ENCODE assay signal across 9 mouse cellular contexts in genomic region chr15:86182646-86183045, GRCm38 (mm10). TPM values are rescaled to one million over a fixed set of nuclear protein-coding genes. Genes with fewer than 3 reads are reported as not detected.
DNase-seq lines count a peak whose midpoint lies in the region; ATAC-seq and TF ChIP-seq lines count a peak whose summit lies in the region.
"Had no signal": no experiment of that assay in that cellular context is flagged by ENCODE, and none has a peak within 500 bp of the region (broad histone marks: within the 10 kb centered on the region; RNA-seq: fewer than 3 reads in every experiment).

No protein-coding gene starts in this region.

- TF ChIP-seq CTCF in small intestine, adult 2 months (IDR thresholded peaks at IDR 0.05; ENCODE audit: extremely low read depth, insufficient read length, insufficient replicate concordance, low read depth, low read length): no peak

- no peak overlapping the region for H3K9ac ChIP-seq in limb, embryonic 12.5 days (replicated peaks)
- H3K9ac ChIP-seq: embryonic facial prominence, embryonic 13.5 days; midbrain, embryonic 12.5 days had no signal

- ATAC-seq in limb, embryonic 12.5 days (ENCODE audit: insufficient number of reproducible peaks, insufficient read depth, low FRiP score, low TSS enrichment, low read depth): no peak

- no peak overlapping the region for H3K4me3 ChIP-seq in limb, embryonic 12.5 days (replicated peaks)
- H3K4me3 ChIP-seq in limb, embryonic 10.5 days: no peak overlapping the region
- peak overlapping the region; percentile 17 for H3K4me3 ChIP-seq in small intestine, adult 2 months (ENCODE audit: low read depth, low read length)
- H3K4me3 ChIP-seq: embryonic facial prominence, embryonic 13.5 days; midbrain, embryonic 12.5 days had no signal

- peak overlapping the region; percentile 9; the same call in 1 of the 2 replicates for H3K27ac ChIP-seq in limb, embryonic 12.5 days
- no peak overlapping the region for H3K27ac ChIP-seq in limb, embryonic 10.5 days
- peak overlapping the region; percentile 93 for H3K27ac ChIP-seq in small intestine, adult 2 months (ENCODE audit: insufficient read depth, low read depth, low read length)
- H3K27ac ChIP-seq: embryonic facial prominence, embryonic 13.5 days had no signal

- H3K4me2 ChIP-seq in limb, embryonic 12.5 days: no peak overlapping the region
- H3K4me2 ChIP-seq: embryonic facial prominence, embryonic 13.5 days; midbrain, embryonic 12.5 days had no signal

- TF ChIP-seq POLR2A in small intestine, adult 2 months (IDR thresholded peaks at IDR 0.05; ENCODE audit: low read depth, low read length): no peak

- no peaks in the 10 kb centered on the region for H3K9me3 ChIP-seq in limb, embryonic 12.5 days
- H3K9me3 ChIP-seq in limb, embryonic 10.5 days (replicated peaks): no peaks in the 10 kb centered on the region
- H3K9me3 ChIP-seq: embryonic facial prominence, embryonic 13.5 days; midbrain, embryonic 12.5 days had no signal

- 58% methylated on average over 13 of the region's 13 CpGs for WGBS in limb, embryonic 12.5 days
- 71% methylated on average over 13 of the region's 13 CpGs for WGBS in limb, embryonic 10.5 days
- 7% methylated on average over 13 of the region's 13 CpGs for WGBS in small intestine, adult 2 months

- intact Hi-C loops in heart, postnatal 25 days (cut with DNase I): loop anchor here (2.0 to 5.0 kb wide), 2 partner anchors 22 to 40 kb away; no protein-coding TSS in a partner anchor

- no peaks in the 10 kb centered on the region for H3K36me3 ChIP-seq in limb, embryonic 12.5 days
- no peaks in the 10 kb centered on the region for H3K36me3 ChIP-seq in limb, embryonic 10.5 days
- no peaks in the 10 kb centered on the region for H3K36me3 ChIP-seq in small intestine, adult 2 months (ENCODE audit: control insufficient read depth, insufficient read depth, low read length)
- H3K36me3 ChIP-seq: embryonic facial prominence, embryonic 13.5 days; midbrain, embryonic 12.5 days had no signal

- peaks cover 29% of the 10 kb centered on the region for H3K4me1 ChIP-seq in limb, embryonic 12.5 days (replicated peaks)
- peaks cover 41% of the 10 kb centered on the region for H3K4me1 ChIP-seq in limb, embryonic 10.5 days
- peaks cover 47% of the 10 kb centered on the region for H3K4me1 ChIP-seq in small intestine, adult 2 months (ENCODE audit: control insufficient read depth, insufficient read depth, insufficient read length, low read length)

- no peak for DNase-seq in limb, embryonic 10.5 days (ENCODE audit: low spot score)
- peak; percentile 40 to 41 for DNase-seq in cerebellum, postnatal 14 days
- DNase-seq in heart, postnatal 25 days (ENCODE audit: low spot score): peak; percentile 66
- peak; percentile 75 to 77 for DNase-seq in lung, adult 18-20 months
- no peak for DNase-seq in frontal cortex, postnatal 25 days (ENCODE audit: low spot score in 2 of 2)

- H3K27me3 ChIP-seq in limb, embryonic 12.5 days: peaks cover 4% of the 10 kb centered on the region
- peaks cover 12% of the 10 kb centered on the region for H3K27me3 ChIP-seq in limb, embryonic 10.5 days (ENCODE audit: low read depth, poor library complexity, severe bottlenecking)
- no peaks in the 10 kb centered on the region for H3K27me3 ChIP-seq in small intestine, adult 2 months (ENCODE audit: control insufficient read depth, insufficient read depth, low read length)
- H3K27me3 ChIP-seq: embryonic facial prominence, embryonic 13.5 days had no signal

RNA-seq across cellular contexts. Expression of gene Cerk, which starts 3.3 kb away (rescaled TPM):
- 19.2 and 21.5 TPM in 2 replicates for polyA plus RNA-seq in limb, embryonic 12.5 days (2016; fragmentation: Nextera tagmentation; extraction: Ambion mirVana)
- polyA plus RNA-seq in limb, embryonic 10.5 days (2016; fragmentation: Nextera tagmentation; extraction: Ambion mirVana): 10.5 and 13.8 TPM in 2 replicates
- total RNA-seq in heart, postnatal 25 days (2021): 10 to 100 TPM; 29.7 to 29.9 TPM
- polyA plus RNA-seq in small intestine, adult 2 months (2012; rRNA removed): 14.4 and 47.8 TPM in 2 replicates

RNA-seq across cellular contexts. Expression of gene Tbc1d22a, which starts 31.6 kb away (rescaled TPM):
- polyA plus RNA-seq in limb, embryonic 12.5 days (2016; fragmentation: Nextera tagmentation; extraction: Ambion mirVana): 11.2 and 12.1 TPM in 2 replicates
- polyA plus RNA-seq in limb, embryonic 10.5 days (2016; fragmentation: Nextera tagmentation; extraction: Ambion mirVana): 11.2 and 12.0 TPM in 2 replicates
- total RNA-seq in heart, postnatal 25 days (2021): 10 to 100 TPM; 21.2 to 21.7 TPM
- polyA plus RNA-seq in small intestine, adult 2 months (2012; rRNA removed): 23.1 and 54.8 TPM in 2 replicates

Comparison
In these comparisons a context has a peak if more than half of its experiments do, and no peak if none do; other contexts are left out.
1. DNase-seq: peak in cerebellum, postnatal 14 days (2 of 2), heart, postnatal 25 days (single experiment) and lung, adult 18-20 months (2 of 2); none in limb, embryonic 10.5 days (single experiment) and frontal cortex, postnatal 25 days (0 of 2).